Comparison of ENCODE assay signal across 8 mouse cellular contexts in the genomic region with DNA sequence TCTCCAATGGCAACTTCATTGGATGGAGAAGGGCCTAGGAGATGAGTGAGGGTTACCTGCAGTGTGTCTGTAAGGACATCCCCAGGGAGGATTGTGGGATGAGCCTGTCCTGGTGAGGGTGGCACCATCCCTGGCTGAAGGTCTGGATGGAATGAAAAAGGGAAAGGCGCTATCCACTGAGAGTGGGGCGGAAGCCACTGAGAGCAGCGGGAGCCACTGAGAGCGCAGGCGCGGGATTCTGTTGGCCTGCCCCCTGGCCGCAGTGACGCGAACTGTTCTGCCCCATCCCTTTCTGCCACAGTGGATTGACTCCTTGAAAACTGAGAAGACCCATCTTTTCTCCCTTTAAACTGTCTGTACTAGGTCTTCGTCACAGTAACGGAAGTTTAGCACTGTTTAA.
A peak's percentile ranks its signal among the peaks of the same experiment; 100 is the strongest.
DNase-seq lines count a peak whose midpoint lies in the region; ATAC-seq and TF ChIP-seq lines count a peak whose summit lies in the region.

No protein-coding gene starts in this region.

- no peak overlapping the region for H3K4me2 ChIP-seq in liver, postnatal 0 days (ENCODE audit: low read depth, low read length)

- no peak for DNase-seq in heart, embryonic 10.5 days (ENCODE audit: low spot score)
- DNase-seq in heart, postnatal 36 days: no peak
- no peak for DNase-seq in liver, postnatal 0 days
- no peak for DNase-seq in frontal cortex, adult 2 months (ENCODE audit: extremely low spot score in 1 of 2, low spot score in 1 of 2)
- DNase-seq in left cerebral cortex, adult 9 months (ENCODE audit: low spot score in 2 of 2): no peak
- no peak for DNase-seq in cerebellum, adult 11 months

- no peak overlapping the region for H3K9ac ChIP-seq in ES-Bruce4 (ENCODE audit: low read depth, poor library complexity, severe bottlenecking)
- H3K9ac ChIP-seq in liver, postnatal 0 days (replicated peaks): no peak overlapping the region

- no peak for TF ChIP-seq EP300 in ES-Bruce4 (IDR thresholded peaks at IDR 0.05; ENCODE audit: insufficient read depth, low read depth, low read length)
- TF ChIP-seq EP300 in liver, postnatal 0 days (IDR thresholded peaks at IDR 0.05; ENCODE audit: low read depth): no peak

- TF ChIP-seq CTCF in ES-Bruce4 (IDR thresholded peaks at IDR 0.05; ENCODE audit: low read depth, low read length): peak; percentile 53
- peak; percentile 8; the same call in 1 of the 2 replicates for TF ChIP-seq CTCF in embryonic fibroblast, embryonic 13.5 days (IDR thresholded peaks at IDR 0.05; ENCODE audit: borderline replicate concordance, insufficient read depth, low read length)
- peak; percentile 49 for TF ChIP-seq CTCF in liver, postnatal 0 days (IDR thresholded peaks at IDR 0.05; ENCODE audit: low read depth)

- WGBS in heart, embryonic 10.5 days: 10% methylated on average over 11 of the region's 11 CpGs
- 33% methylated on average over 11 of the region's 11 CpGs for WGBS in liver, postnatal 0 days (ENCODE audit: insufficient replicate concordance)

- H3K4me3 ChIP-seq in heart, embryonic 10.5 days: peak overlapping the region; percentile 27; the same call in 1 of the 2 replicates
- H3K4me3 ChIP-seq in ES-Bruce4 (ENCODE audit: low read depth, low read length): peak overlapping the region; percentile 19; the same call in 1 of the 2 replicates
- H3K4me3 ChIP-seq in embryonic fibroblast, embryonic 13.5 days (ENCODE audit: insufficient read depth, low read length): no peak overlapping the region
- H3K4me3 ChIP-seq in liver, postnatal 0 days (ENCODE audit: low read depth, low read length): no peak overlapping the region

- no peaks in the 10 kb centered on the region for H3K36me3 ChIP-seq in heart, embryonic 10.5 days
- H3K36me3 ChIP-seq in ES-Bruce4 (ENCODE audit: control insufficient read depth, insufficient read depth, low read length, poor library complexity, severe bottlenecking): no peaks in the 10 kb centered on the region
- H3K36me3 ChIP-seq in liver, postnatal 0 days (replicated peaks; ENCODE audit: insufficient read depth, low read length): no peaks in the 10 kb centered on the region

- peaks cover 9% of the 10 kb centered on the region for H3K4me1 ChIP-seq in heart, embryonic 10.5 days
- H3K4me1 ChIP-seq in ES-Bruce4 (ENCODE audit: control insufficient read depth, insufficient read depth, low read length): no peaks in the 10 kb centered on the region
- no peaks in the 10 kb centered on the region for H3K4me1 ChIP-seq in embryonic fibroblast, embryonic 13.5 days (ENCODE audit: control insufficient read depth, insufficient read depth, low read length)
- H3K4me1 ChIP-seq in liver, postnatal 0 days (ENCODE audit: insufficient read depth): no peaks in the 10 kb centered on the region

- ATAC-seq in liver, postnatal 0 days: no peak

- intact Hi-C loops in heart, postnatal 36 days (cut with DNase I): no loop called here

- no peaks in the 10 kb centered on the region for H3K9me3 ChIP-seq in heart, embryonic 10.5 days
- no peaks in the 10 kb centered on the region for H3K9me3 ChIP-seq in ES-Bruce4 (replicated peaks; ENCODE audit: control insufficient read depth, insufficient read depth, low read length, poor library complexity, severe bottlenecking)
- H3K9me3 ChIP-seq in liver, postnatal 0 days (ENCODE audit: low read length): no peaks in the 10 kb centered on the region

- peak overlapping the region; percentile 32; the same call in 1 of the 2 replicates for H3K27ac ChIP-seq in heart, embryonic 10.5 days
- H3K27ac ChIP-seq in ES-Bruce4 (ENCODE audit: insufficient read depth, low read length): no peak overlapping the region
- H3K27ac ChIP-seq in embryonic fibroblast, embryonic 13.5 days (ENCODE audit: insufficient read depth, low read length): no peak overlapping the region
- H3K27ac ChIP-seq in liver, postnatal 0 days (ENCODE audit: low read depth): no peak overlapping the region

- TF ChIP-seq POLR2A in ES-Bruce4 (IDR thresholded peaks at IDR 0.05; ENCODE audit: insufficient read depth, low read length): no peak
- no peak for TF ChIP-seq POLR2A in embryonic fibroblast, embryonic 13.5 days (IDR thresholded peaks at IDR 0.05; ENCODE audit: low read depth, low read length)

- H3K27me3 ChIP-seq in heart, embryonic 10.5 days (ENCODE audit: insufficient read depth, poor library complexity, severe bottlenecking): peaks cover 25% of the 10 kb centered on the region; the same call in 1 of the 2 replicates
- H3K27me3 ChIP-seq in ES-Bruce4 (ENCODE audit: control insufficient read depth, insufficient read depth, low read length, poor library complexity, severe bottlenecking): no peaks in the 10 kb centered on the region
- no peaks in the 10 kb centered on the region for H3K27me3 ChIP-seq in liver, postnatal 0 days (ENCODE audit: insufficient read depth, low read length)

Comparison
In these comparisons a context has a peak if more than half of its experiments do, and no peak if none do; other contexts are left out.
1. H3K4me3 ChIP-seq: peak in heart, embryonic 10.5 days (single experiment) and ES-Bruce4 (single experiment); none in embryonic fibroblast, embryonic 13.5 days (single experiment) and liver, postnatal 0 days (single experiment).
2. Peak in every context shown above with its lines, with median percentiles within 50 percentile points of each other: CTCF ChIP-seq.